Mouse (Mus musculus) liver, embryonic 12.5 days (tissue): ENCODE results near the gene Tm2d3. TPM values are rescaled to one million over a fixed set of nuclear protein-coding genes. Genes with fewer than 3 reads are reported as not detected.

Experiments
- ATAC-seq: fragments of 200-750 bp; cut with Nextera tagmentation; 2 replicates; pipeline ENCODE4 v1.8.0; 2017; ENCODE audit warnings: moderate number of reproducible peaks, mild to moderate bottlenecking, moderate library complexity
- H3K27ac ChIP-seq: fragments of 300-500 bp; sonication (generic); 2 replicates; pipeline ENCODE4 v1.5.1; 2016; ENCODE audit warnings: mild to moderate bottlenecking
- H3K27me3 ChIP-seq: fragments of 300-500 bp; sonication (generic); replicated peaks from 2 replicates; pipeline ENCODE4 v1.6.1; 2016; ENCODE audit warnings: mild to moderate bottlenecking, moderate library complexity
- H3K36me3 ChIP-seq: fragments of 300-500 bp; sonication (generic); 2 replicates; pipeline ENCODE4 v1.6.1; 2016; ENCODE audit warnings: mild to moderate bottlenecking, moderate library complexity
- H3K4me1 ChIP-seq: fragments of 300-500 bp; sonication (generic); 2 replicates; pipeline ENCODE4 v1.6.1; 2016
- H3K4me2 ChIP-seq: fragments of 300-500 bp; sonication (generic); 2 replicates; pipeline ENCODE4 v1.6.1; 2016; ENCODE audit warnings: mild to moderate bottlenecking, moderate library complexity
- H3K4me3 ChIP-seq: fragments of 300-500 bp; sonication (generic); 2 replicates; pipeline ENCODE4 v1.5.1; 2016; ENCODE audit warnings: mild to moderate bottlenecking, moderate library complexity
- H3K9ac ChIP-seq: fragments of 300-500 bp; sonication (generic); 2 replicates; pipeline ENCODE4 v1.6.1; 2016; ENCODE audit warnings: mild to moderate bottlenecking, moderate library complexity
- H3K9me3 ChIP-seq: fragments of 300-500 bp; sonication (generic); replicated peaks from 2 replicates; pipeline ENCODE4 v1.6.1; 2016; ENCODE audit warnings: mild to moderate bottlenecking, moderate library complexity
- WGBS: fragments of 180-500 bp; shearing (Covaris S2); methylation state at CpG from one replicate; pipeline ENCODE4 v1.1.7; 2016; ENCODE audit not compliant: insufficient replicate concordance; 5-methylcytosine and 5-hydroxymethylcytosine counted together
- polyA plus RNA-seq: library from polyadenylated mRNA; unstranded; fragments of >200 nt; fragmentation: Nextera tagmentation; extraction: Ambion mirVana; gene quantifications from 2 replicates; pipeline ENCODE4 v1.2.1, GENCODE M21; 2016

The Tm2d3 gene
- polyA plus RNA-seq, 1 experiment from 2014 or later = 35.9 TPM

DNA sequence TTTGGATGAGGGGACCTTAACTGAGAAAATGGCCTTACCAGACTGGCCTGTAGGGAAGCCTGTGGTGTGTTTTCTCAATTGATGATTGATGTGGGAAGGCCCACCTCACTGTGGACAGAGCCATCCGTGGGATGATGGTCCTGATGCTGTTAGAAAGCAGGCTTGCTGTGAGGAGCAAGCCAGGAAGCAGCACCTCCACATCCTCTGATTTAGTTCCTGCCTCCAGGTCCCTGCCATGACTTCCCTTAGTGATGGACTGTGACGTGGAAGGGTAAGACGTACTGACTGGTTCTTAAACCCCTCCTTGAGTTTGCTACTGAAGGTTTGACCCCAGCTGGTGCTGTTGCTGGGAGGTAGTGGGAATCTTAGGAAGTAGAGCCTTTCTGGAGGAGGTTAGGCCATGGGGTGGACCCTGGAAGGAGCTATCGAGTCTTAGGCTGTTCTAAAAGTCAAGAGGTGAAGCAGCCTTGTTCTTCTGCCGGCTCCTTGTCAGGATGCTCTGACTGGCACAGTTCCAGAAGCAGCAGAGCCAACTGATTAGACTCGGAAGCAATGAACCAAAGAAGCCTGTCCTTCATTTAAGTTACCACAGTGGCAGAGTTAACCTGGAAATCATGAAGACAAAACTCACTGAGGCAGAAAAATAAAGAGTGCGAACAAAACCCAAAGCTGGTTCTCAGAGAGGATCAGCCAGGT, 11.9 kb upstream of the Tm2d3 start:
- H3K9ac ChIP-seq = no peak overlapping the region
- no peak overlapping the region for H3K27ac ChIP-seq
- H3K36me3 ChIP-seq = peaks cover 76% of the 10 kb centered on the region
- no peak overlapping the region for H3K4me3 ChIP-seq
- no peaks in the 10 kb centered on the region for H3K9me3 ChIP-seq
- H3K4me2 ChIP-seq = no peak overlapping the region
- H3K4me1 ChIP-seq = peaks cover 4% of the 10 kb centered on the region; the same call in 1 of the 2 replicates
- 76% methylated on average over 7 of the region's 7 CpGs for WGBS
- no peaks in the 10 kb centered on the region for H3K27me3 ChIP-seq
- no peak for ATAC-seq

GRCm38 (mm10) chr7:65681166-65681565, 9.8 kb upstream of the Tm2d3 start:
- H3K9ac ChIP-seq = no peak overlapping the region
- H3K27ac ChIP-seq = no peak overlapping the region
- H3K4me1 ChIP-seq = no peaks in the 10 kb centered on the region
- no peak overlapping the region for H3K4me3 ChIP-seq
- no peak overlapping the region for H3K4me2 ChIP-seq
- 60% methylated on average over 5 of the region's 5 CpGs for WGBS
- peaks cover 83% of the 10 kb centered on the region for H3K36me3 ChIP-seq
- H3K9me3 ChIP-seq = no peaks in the 10 kb centered on the region
- no peaks in the 10 kb centered on the region for H3K27me3 ChIP-seq
- ATAC-seq = no peak

GRCm38 (mm10) chr7:65684256-65684835, 6.6 kb upstream of the Tm2d3 start:
- Histone ChIP-seq H3K4me3 (no peak overlapping the region), H3K9me3 (no peaks in the 10 kb centered on the region), H3K27ac (no peak overlapping the region), H3K9ac (no peak overlapping the region), H3K4me2 (no peak overlapping the region), H3K4me1 (no peaks in the 10 kb centered on the region), H3K36me3 (peaks cover 81% of the 10 kb centered on the region), H3K27me3 (no peaks in the 10 kb centered on the region)
- WGBS = 72% methylated on average over 7 of the region's 7 CpGs
- ATAC-seq = no peak

DNA sequence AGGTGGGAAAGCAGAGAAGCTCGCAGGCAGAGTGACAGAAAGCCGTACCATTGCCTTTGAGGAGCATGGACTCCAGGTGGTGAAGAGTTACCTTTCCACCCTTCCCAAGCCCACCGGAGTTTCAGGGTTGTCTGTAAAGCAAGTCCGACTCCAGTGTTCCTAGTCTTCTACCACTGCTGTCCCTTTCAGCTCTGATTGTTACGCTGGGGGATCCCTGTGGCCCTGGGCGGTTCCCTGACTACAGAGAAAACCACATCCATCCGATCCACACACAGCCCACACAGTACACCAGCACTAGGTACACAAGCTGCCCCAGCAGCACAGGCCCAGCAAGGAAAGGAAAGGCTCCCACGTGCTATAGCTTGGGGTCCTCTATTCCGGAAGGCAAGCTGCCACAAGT, 4.3 kb upstream of the Tm2d3 start:
- Histone ChIP-seq H3K4me2 (no peak overlapping the region), H3K4me1 (no peaks in the 10 kb centered on the region), H3K36me3 (peaks cover 88% of the 10 kb centered on the region), H3K27me3 (no peaks in the 10 kb centered on the region), H3K9ac (no peak overlapping the region), H3K4me3 (no peak overlapping the region), H3K27ac (no peak overlapping the region), H3K9me3 (no peaks in the 10 kb centered on the region)
- 90% methylated on average over 9 of the region's 9 CpGs for WGBS
- ATAC-seq = no peak

DNA sequence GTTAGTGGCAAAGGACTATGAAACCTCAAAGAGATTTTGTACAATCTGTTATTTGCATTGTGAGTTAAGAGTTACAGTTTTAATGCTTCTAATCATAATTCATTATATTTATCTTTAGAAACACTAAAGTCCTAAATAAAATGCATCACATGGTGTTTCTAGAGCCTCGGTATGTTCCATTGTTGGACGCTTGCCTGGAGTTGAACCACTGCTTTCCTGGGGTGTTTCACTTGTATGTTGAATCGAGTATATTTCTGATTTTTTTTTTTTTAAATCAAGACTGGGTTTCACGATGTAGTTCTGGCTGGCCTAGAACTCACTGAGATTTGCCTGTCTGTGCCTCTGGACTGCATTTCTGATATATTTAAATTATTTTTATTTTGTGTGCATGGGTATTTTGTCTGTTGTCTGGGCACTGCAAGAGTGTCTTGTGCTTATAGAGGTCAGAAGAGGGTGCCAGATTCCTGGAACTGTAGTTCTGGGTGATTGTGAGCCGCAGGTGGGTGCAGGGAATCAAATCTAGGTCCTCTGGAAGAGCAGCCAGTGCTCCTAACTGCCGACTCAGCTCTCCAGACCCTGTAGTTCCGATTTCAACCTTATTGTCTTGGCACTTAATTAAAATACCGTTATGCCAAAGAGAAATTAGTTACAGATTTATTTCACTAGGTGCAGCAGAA, 1.1 kb downstream of the Tm2d3 start:
- Histone ChIP-seq H3K27me3 (no peaks in the 10 kb centered on the region), H3K36me3 (peaks cover 65% of the 10 kb centered on the region), H3K4me3 (no peak overlapping the region), H3K9me3 (no peaks in the 10 kb centered on the region), H3K27ac (no peak overlapping the region), H3K9ac (no peak overlapping the region), H3K4me2 (no peak overlapping the region), H3K4me1 (peaks cover 19% of the 10 kb centered on the region)
- 81% methylated on average over 8 of the region's 8 CpGs for WGBS
- no peak for ATAC-seq

- Histone ChIP-seq H3K9me3 (no peaks in the 10 kb centered on the region), H3K27ac (0 out of 2 replicates have a peak overlapping the region, but pooled peaks have one; percentile 38), H3K9ac (peak overlapping the region; percentile 81), H3K4me3 (peak overlapping the region; percentile 78), H3K4me2 (peak overlapping the region; percentile 87), H3K4me1 (peaks cover 19% of the 10 kb centered on the region), H3K27me3 (no peaks in the 10 kb centered on the region), H3K36me3 (peaks cover 65% of the 10 kb centered on the region)
- 6% methylated on average over 10 of the region's 10 CpGs for WGBS
- ATAC-seq = peak; percentile 28; the same call in 1 of the 2 replicates
These were observed 1.9 kb downstream of the Tm2d3 start for GRCm38 (mm10) chr7:65692883-65693282.

GRCm38 (mm10) chr7:65693301-65693821, 2.4 kb downstream of the Tm2d3 start:
- Histone ChIP-seq H3K9me3 (no peaks in the 10 kb centered on the region), H3K9ac (peak overlapping the region; percentile 81), H3K27me3 (no peaks in the 10 kb centered on the region), H3K36me3 (peaks cover 65% of the 10 kb centered on the region), H3K27ac (peak overlapping the region; percentile 61), H3K4me2 (peak overlapping the region; percentile 87), H3K4me3 (peak overlapping the region; percentile 78), H3K4me1 (peaks cover 19% of the 10 kb centered on the region)
- peak; percentile 88 for ATAC-seq
- WGBS = under 1% methylated on average over 52 of the region's 52 CpGs

GRCm38 (mm10) chr7:65696450-65696849, 5.5 kb downstream of the Tm2d3 start:
- H3K4me1 ChIP-seq = peaks cover 19% of the 10 kb centered on the region
- 56% methylated on average over 2 of the region's 2 CpGs for WGBS
- no peak overlapping the region for H3K27ac ChIP-seq
- ATAC-seq = no peak
- no peak overlapping the region for H3K4me3 ChIP-seq
- no peaks in the 10 kb centered on the region for H3K27me3 ChIP-seq
- H3K9me3 ChIP-seq = no peaks in the 10 kb centered on the region
- no peak overlapping the region for H3K9ac ChIP-seq
- H3K4me2 ChIP-seq = no peak overlapping the region
- H3K36me3 ChIP-seq = peaks cover 67% of the 10 kb centered on the region

- Histone ChIP-seq H3K4me1 (no peaks in the 10 kb centered on the region), H3K27ac (no peak overlapping the region), H3K36me3 (peaks cover 57% of the 10 kb centered on the region), H3K4me2 (no peak overlapping the region), H3K9ac (no peak overlapping the region), H3K4me3 (no peak overlapping the region), H3K9me3 (no peaks in the 10 kb centered on the region), H3K27me3 (no peaks in the 10 kb centered on the region)
- WGBS = 86% methylated on average over 7 of the region's 7 CpGs
- no peak for ATAC-seq
These were observed 11.1 kb downstream of the Tm2d3 start for GRCm38 (mm10) chr7:65702076-65702475.

DNA sequence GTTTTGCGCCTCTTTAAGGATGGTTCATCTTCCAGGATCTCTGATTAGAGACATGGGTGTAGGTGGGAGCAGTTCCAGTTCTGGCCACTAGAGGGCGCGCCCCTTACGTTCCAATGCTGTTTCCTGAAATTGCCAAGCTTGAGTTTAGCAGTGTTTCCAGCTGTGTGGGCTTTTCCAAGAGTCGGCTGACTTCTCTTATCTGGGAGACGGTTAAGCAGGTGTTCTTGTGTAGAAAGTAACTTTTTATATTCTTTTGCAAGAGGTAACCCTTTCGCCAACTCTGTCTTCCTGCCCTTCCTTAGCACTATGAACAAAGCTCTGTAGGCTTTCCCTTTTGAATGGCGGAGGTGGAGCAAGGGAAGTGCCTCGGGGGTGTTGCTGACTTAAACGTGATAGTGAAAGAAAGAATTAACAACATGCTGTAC, 13.9 kb downstream of the Tm2d3 start:
- 0 out of 2 replicates have a peak, but pooled peaks have one; percentile 35 for ATAC-seq
- H3K27ac ChIP-seq = no peak overlapping the region
- no peaks in the 10 kb centered on the region for H3K4me1 ChIP-seq
- H3K9me3 ChIP-seq = no peaks in the 10 kb centered on the region
- H3K4me3 ChIP-seq = peak overlapping the region; percentile 35
- H3K4me2 ChIP-seq = peak overlapping the region; percentile 48
- H3K36me3 ChIP-seq = peaks cover 30% of the 10 kb centered on the region
- no peak overlapping the region for H3K9ac ChIP-seq
- 8% methylated on average over 10 of the region's 10 CpGs for WGBS
- no peaks in the 10 kb centered on the region for H3K27me3 ChIP-seq

DNA sequence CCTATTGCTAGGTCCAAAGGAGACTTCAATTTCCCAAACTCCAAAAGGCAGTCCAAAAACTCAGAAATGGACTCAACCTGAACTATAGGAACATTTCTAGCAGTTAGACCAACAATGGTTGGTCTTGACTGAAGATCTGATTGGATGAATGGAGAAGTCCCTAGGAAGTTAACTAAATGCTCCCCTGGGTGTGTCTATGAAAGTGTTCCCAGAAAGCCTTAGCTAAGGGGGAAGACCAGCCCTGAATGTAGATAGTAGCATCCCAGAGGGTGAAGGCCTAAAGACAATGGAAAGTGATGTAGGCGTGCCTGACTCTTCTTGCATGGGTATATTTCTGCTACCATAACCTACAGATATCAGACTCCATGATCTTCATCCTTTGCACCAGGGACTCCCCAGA, 17.5 kb downstream of the Tm2d3 start:
- no peak overlapping the region for H3K9ac ChIP-seq
- H3K27ac ChIP-seq = no peak overlapping the region
- H3K4me3 ChIP-seq = no peak overlapping the region
- H3K36me3 ChIP-seq = no peaks in the 10 kb centered on the region
- peaks cover 12% of the 10 kb centered on the region; the same call in 1 of the 2 replicates for H3K27me3 ChIP-seq
- 50% methylated on average over 1 of the region's 1 CpGs for WGBS
- no peak overlapping the region for H3K4me2 ChIP-seq
- ATAC-seq = no peak
- no peaks in the 10 kb centered on the region for H3K9me3 ChIP-seq
- H3K4me1 ChIP-seq = no peaks in the 10 kb centered on the region

- no peaks in the 10 kb centered on the region for H3K9me3 ChIP-seq
- H3K27ac ChIP-seq = no peak overlapping the region
- H3K36me3 ChIP-seq = no peaks in the 10 kb centered on the region
- no peak overlapping the region for H3K4me3 ChIP-seq
- H3K4me2 ChIP-seq = no peak overlapping the region
- no peak overlapping the region for H3K9ac ChIP-seq
- no peaks in the 10 kb centered on the region for H3K4me1 ChIP-seq
- no peak for ATAC-seq
- H3K27me3 ChIP-seq = peaks cover 12% of the 10 kb centered on the region; the same call in 1 of the 2 replicates
- 58% methylated on average over 3 of the region's 3 CpGs for WGBS
These were observed 19.3 kb downstream of the Tm2d3 start for GRCm38 (mm10) chr7:65710301-65710700.
